Mouse (Mus musculus) intestine, embryonic 16.5 days (tissue): Measurements from ENCODE around the gene Slc35e4. TPM values are rescaled to one million over a fixed set of nuclear protein-coding genes. Genes with fewer than 3 reads are reported as not detected.
"Not testable (repeated sequence)": the region's sequence is repeated elsewhere in the genome, so short reads cannot be mapped to it uniquely, and the experiment has no call there.

Experiments
- ATAC-seq: fragments of 200-750 bp; cut with Nextera tagmentation; 2 replicates; pipeline ENCODE4 v1.8.0; 2017; ENCODE audit warnings: moderate TSS enrichment, moderate library complexity
- H3K27ac ChIP-seq: fragments of 300-500 bp; sonication (generic); 2 replicates; pipeline ENCODE4 v1.5.1; 2014; ENCODE audit warnings: mild to moderate bottlenecking, low read length
- H3K27me3 ChIP-seq: fragments of 300-500 bp; sonication (generic); replicated peaks from 2 replicates; pipeline ENCODE4 v1.6.1; 2014; ENCODE audit warnings: low read length, control low read depth, mixed read lengths; ENCODE audit not compliant: control insufficient read depth, insufficient read depth
- H3K36me3 ChIP-seq: fragments of 300-500 bp; sonication (generic); 2 replicates; pipeline ENCODE4 v1.6.1; 2014; ENCODE audit warnings: low read length, control low read depth; ENCODE audit not compliant: control insufficient read depth, insufficient read depth
- H3K4me1 ChIP-seq: fragments of 300-500 bp; sonication (generic); 2 replicates; pipeline ENCODE4 v1.6.1; 2014; ENCODE audit warnings: low read length, control low read depth, mixed read lengths; ENCODE audit not compliant: control insufficient read depth, insufficient read depth
- H3K4me2 ChIP-seq: fragments of 300-500 bp; sonication (generic); 2 replicates; pipeline ENCODE4 v1.6.1; 2014; ENCODE audit warnings: low read depth, low read length, control low read depth
- H3K4me3 ChIP-seq: fragments of 300-500 bp; sonication (generic); 2 replicates; pipeline ENCODE4 v1.5.1; 2014; ENCODE audit warnings: mild to moderate bottlenecking, low read length
- H3K9ac ChIP-seq: fragments of 300-500 bp; sonication (generic); 2 replicates; pipeline ENCODE4 v1.6.1; 2014; ENCODE audit warnings: low read depth, low read length
- H3K9me3 ChIP-seq: fragments of 300-500 bp; sonication (generic); 2 replicates; pipeline ENCODE4 v1.6.1; 2016; ENCODE audit warnings: low read length, control low read depth; ENCODE audit not compliant: control insufficient read depth
- WGBS: fragments of 180-500 bp; shearing (Covaris S2); extraction: QIAGEN DNeasy Blood & Tissue Kit; methylation state at CpG from one replicate; pipeline ENCODE4 v1.1.7; 2014; 5-methylcytosine and 5-hydroxymethylcytosine counted together
- polyA plus RNA-seq: library from polyadenylated mRNA; unstranded; fragments of >200 nt; fragmentation: Nextera tagmentation; extraction: Ambion mirVana; gene quantifications from 2 replicates; pipeline ENCODE4 v1.2.1, GENCODE M21; 2015

Gene Slc35e4
- 2.9 and 3.1 TPM in 2 replicates for polyA plus RNA-seq

- peak; percentile 71 for ATAC-seq
- Histone ChIP-seq H3K4me3 (peak within 1 kb of the TSS; percentile 59), H3K4me2 (peak within 1 kb of the TSS; percentile 89), H3K4me1 (peaks cover 13% of the 10 kb centered on the region), H3K27ac (peak within 1 kb of the TSS; percentile 30), H3K9me3 (no peaks in the 10 kb centered on the region), H3K9ac (peak within 1 kb of the TSS; percentile 67), H3K36me3 (no peaks in the 10 kb centered on the region), H3K27me3 (peaks cover 4% of the 10 kb centered on the region; the same call in 1 of the 2 replicates)
- under 1% methylated on average over 28 of the region's 28 CpGs for WGBS
These were observed at the start of gene Slc35e4 for GRCm38 (mm10) chr11:3914109-3914840. TSS of gene Slc35e4 (minus strand) at chr11:3914664.

GRCm38 (mm10) chr11:3963610-3964415, 49.3 kb upstream of the Slc35e4 start, which contains the start of gene Pes1:
TSS of gene Pes1 (plus strand) at chr11:3963975.
- H3K4me3 ChIP-seq, result peak within 1 kb of the TSS; percentile 87
- H3K9ac ChIP-seq, result peak within 1 kb of the TSS; percentile 85
- no peaks in the 10 kb centered on the region for H3K4me1 ChIP-seq
- peak within 1 kb of the TSS; percentile 68 for H3K4me2 ChIP-seq
- H3K27me3 ChIP-seq, result no peaks in the 10 kb centered on the region
- WGBS, result under 1% methylated on average over 31 of the region's 31 CpGs
- no peaks in the 10 kb centered on the region for H3K9me3 ChIP-seq
- peak; percentile 95 for ATAC-seq
- H3K27ac ChIP-seq, result peak within 1 kb of the TSS; percentile 61
- peaks cover 4% of the 10 kb centered on the region; the same call in 1 of the 2 replicates for H3K36me3 ChIP-seq

- H3K9ac ChIP-seq, result peak overlapping the region; percentile 27; the same call in 1 of the 2 replicates
- peak overlapping the region; percentile 68 for H3K4me2 ChIP-seq
- peaks cover under 1% of the 10 kb centered on the region; the same call in 1 of the 2 replicates for H3K36me3 ChIP-seq
- ATAC-seq, result peak; percentile 19; the same call in 1 of the 2 replicates
- H3K27ac ChIP-seq, result 0 out of 2 replicates have a peak overlapping the region, but pooled peaks have one; percentile 14
- peak overlapping the region; percentile 87 for H3K4me3 ChIP-seq
- no peaks in the 10 kb centered on the region for H3K4me1 ChIP-seq
- H3K27me3 ChIP-seq, result no peaks in the 10 kb centered on the region
- H3K9me3 ChIP-seq, result no peaks in the 10 kb centered on the region
- 78% methylated on average over 10 of the region's 10 CpGs for WGBS
These were observed 48.7 kb upstream of the Slc35e4 start for GRCm38 (mm10) chr11:3963155-3963554.

DNA sequence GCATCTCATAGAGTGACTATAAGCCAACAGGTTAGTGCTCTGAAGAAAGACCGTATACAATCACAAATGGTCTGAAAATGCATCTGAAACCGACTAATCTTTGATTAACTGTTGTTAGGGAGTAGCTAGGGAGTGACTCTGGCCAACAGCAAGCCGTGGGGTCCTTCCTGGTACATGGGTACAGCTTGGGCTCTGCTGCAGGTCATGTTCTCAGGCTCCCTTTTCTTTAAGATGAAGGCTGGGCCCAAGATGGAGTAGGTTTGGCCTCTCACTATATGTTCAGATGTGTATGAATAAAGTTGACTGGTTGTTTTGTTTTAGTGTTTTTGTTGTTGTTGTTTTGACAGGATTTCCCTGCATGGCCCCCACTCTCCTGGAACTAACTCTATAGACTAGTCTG, 47.3 kb upstream of the Slc35e4 start:
- Histone ChIP-seq H3K9me3 (no peaks in the 10 kb centered on the region), H3K4me3 (no peak overlapping the region), H3K4me1 (no peaks in the 10 kb centered on the region), H3K36me3 (no peaks in the 10 kb centered on the region), H3K4me2 (no peak overlapping the region), H3K9ac (no peak overlapping the region), H3K27ac (no peak overlapping the region), H3K27me3 (no peaks in the 10 kb centered on the region)
- 75% methylated on average over 3 of the region's 3 CpGs for WGBS
- ATAC-seq, result no peak

DNA sequence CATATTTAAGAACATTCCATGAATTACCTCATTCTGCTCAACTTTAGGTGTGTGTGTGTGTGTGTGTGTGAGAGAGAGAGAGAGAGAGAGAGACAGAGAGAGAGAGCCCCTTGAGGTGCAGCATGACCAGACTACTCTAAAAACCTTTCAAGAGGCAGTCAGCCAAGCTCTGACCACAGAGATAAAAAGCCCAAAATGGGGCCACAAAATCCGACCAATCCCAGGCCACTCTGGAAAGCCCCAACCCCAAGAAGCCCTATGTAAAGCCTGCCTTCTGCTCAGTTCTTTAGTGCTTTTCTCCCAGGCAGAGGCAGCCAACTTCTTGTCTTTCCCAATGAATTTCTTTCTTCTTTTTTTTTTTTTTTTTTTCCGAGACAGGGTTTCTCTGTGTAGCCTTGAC, 46.4 kb upstream of the Slc35e4 start:
- H3K4me3 ChIP-seq, result no peak overlapping the region
- H3K36me3 ChIP-seq, result no peaks in the 10 kb centered on the region
- no peak overlapping the region for H3K27ac ChIP-seq
- H3K9me3 ChIP-seq, result no peaks in the 10 kb centered on the region
- H3K9ac ChIP-seq, result no peak overlapping the region
- no peaks in the 10 kb centered on the region for H3K27me3 ChIP-seq
- WGBS, result 52% methylated on average over 2 of the region's 2 CpGs
- no peak for ATAC-seq
- no peaks in the 10 kb centered on the region for H3K4me1 ChIP-seq
- no peak overlapping the region for H3K4me2 ChIP-seq

DNA sequence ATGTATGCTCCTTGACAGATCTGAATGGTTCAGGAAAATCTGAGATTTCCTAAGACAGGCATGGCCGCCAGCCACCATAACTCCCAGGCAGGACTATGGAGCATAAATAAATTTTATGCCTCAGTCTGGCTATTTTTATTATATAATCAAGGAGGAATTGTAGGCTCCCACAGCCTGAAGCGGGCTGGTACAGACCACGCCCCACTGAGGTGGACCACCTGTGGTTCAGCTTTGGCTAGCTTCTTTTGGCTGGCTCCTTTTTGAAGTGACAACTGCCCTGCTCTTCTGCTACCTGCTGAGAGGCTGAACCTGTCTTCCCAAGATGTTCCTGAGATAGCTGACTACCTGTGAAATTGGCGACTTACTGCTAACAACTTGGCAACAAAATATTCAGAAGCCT, 40.9 kb upstream of the Slc35e4 start:
- H3K4me3 ChIP-seq, H3K4me2 ChIP-seq, H3K9me3 ChIP-seq, H3K9ac ChIP-seq, H3K27me3 ChIP-seq, H3K27ac ChIP-seq, H3K36me3 ChIP-seq, ATAC-seq, H3K4me1 ChIP-seq: not testable (repeated sequence)
- WGBS, result 76% methylated on average over 4 of the region's 4 CpGs

DNA sequence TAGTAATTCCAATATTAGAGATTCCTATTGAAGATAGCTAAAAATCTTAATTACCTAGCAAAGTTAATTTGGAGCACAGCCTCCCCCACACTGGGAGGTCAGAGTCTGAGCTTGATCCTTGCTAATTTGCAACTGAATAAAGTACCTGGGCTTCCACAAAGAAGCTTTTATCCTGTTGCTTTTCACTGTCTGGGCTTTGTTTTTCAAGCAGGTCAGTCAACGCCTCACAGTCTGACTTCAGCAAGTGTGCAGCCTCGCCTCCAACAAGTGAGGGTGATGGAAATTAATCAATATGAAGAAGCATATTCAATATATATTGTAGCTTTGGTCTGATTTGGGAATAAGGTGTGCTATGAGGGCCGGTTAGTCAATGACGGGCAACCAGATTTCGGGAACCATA, 40.4 kb upstream of the Slc35e4 start:
- not testable (repeated sequence) for H3K4me2 ChIP-seq, H3K27ac ChIP-seq, H3K9ac ChIP-seq, H3K9me3 ChIP-seq, H3K27me3 ChIP-seq, H3K4me1 ChIP-seq, ATAC-seq, H3K4me3 ChIP-seq, H3K36me3 ChIP-seq
- WGBS, result 84% methylated on average over 5 of the region's 5 CpGs

GRCm38 (mm10) chr11:3946386-3946785, 31.9 kb upstream of the Slc35e4 start:
- Histone ChIP-seq H3K4me1 (no peaks in the 10 kb centered on the region), H3K9ac (no peak overlapping the region), H3K9me3 (no peaks in the 10 kb centered on the region), H3K4me2 (no peak overlapping the region), H3K27me3 (no peaks in the 10 kb centered on the region), H3K36me3 (no peaks in the 10 kb centered on the region), H3K27ac (no peak overlapping the region), H3K4me3 (no peak overlapping the region)
- ATAC-seq, result no peak
- 19% methylated on average over 1 of the region's 1 CpGs for WGBS

DNA sequence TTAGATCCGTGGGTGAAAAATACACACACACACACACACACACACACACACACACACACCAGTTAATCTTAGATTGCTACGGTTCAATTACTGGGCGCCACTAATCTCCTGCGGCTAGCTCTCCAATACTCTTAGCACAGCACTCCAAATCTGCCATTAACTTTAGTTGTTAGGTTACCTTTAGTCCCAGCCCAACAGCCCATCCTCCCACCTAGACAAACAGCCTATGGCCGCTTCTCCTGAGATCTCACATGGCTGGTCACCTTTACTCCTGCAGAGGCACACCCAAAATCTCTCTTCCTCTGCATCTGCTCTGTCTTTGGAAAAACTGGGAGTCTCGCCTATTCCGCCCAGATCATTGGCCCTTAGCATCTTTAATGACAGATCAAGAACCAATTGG, 26.9 kb upstream of the Slc35e4 start:
- H3K9ac ChIP-seq, result no peak overlapping the region
- no peaks in the 10 kb centered on the region for H3K27me3 ChIP-seq
- no peak overlapping the region for H3K4me3 ChIP-seq
- H3K4me1 ChIP-seq, result no peaks in the 10 kb centered on the region
- H3K9me3 ChIP-seq, result no peaks in the 10 kb centered on the region
- no peak for ATAC-seq
- H3K27ac ChIP-seq, result no peak overlapping the region
- WGBS, result 89% methylated on average over 7 of the region's 7 CpGs
- H3K36me3 ChIP-seq, result no peaks in the 10 kb centered on the region
- no peak overlapping the region for H3K4me2 ChIP-seq
